Mouse (Mus musculus) urinary bladder, adult 18-20 months (tissue): ENCODE data around the gene Slu7.
A peak's percentile ranks its signal among the peaks of the same experiment; 100 is the strongest.

Experiments
- DNase-seq, 2 experiments: peaks; one replicate each; pipeline ENCODE4 v3.0.0; 2022; ENCODE audit warnings: low spot score in 2 of 2, mixed read lengths in 2 of 2

Slu7 gene

DNA sequence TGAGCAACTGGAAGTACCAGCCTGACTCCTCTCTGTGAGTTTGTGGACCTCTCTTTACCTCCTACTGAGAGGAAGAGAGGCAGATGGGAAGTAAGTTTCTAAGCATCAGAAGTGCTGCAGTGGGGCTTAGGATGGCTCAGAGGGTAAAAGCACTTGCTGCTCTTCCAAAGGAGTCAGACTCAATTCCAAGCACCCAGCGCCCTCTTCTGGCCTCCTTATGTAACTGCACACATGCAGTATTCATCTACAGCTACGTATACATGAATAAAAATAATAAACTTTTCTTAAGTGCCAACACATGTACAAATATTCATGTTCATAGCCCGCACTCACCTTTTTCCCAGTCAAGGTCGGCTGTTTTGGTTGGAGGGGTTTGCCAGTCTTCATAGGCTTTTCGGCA lies 9.2 kb upstream of the Slu7 start:
- DNase-seq, result no peak

DNA sequence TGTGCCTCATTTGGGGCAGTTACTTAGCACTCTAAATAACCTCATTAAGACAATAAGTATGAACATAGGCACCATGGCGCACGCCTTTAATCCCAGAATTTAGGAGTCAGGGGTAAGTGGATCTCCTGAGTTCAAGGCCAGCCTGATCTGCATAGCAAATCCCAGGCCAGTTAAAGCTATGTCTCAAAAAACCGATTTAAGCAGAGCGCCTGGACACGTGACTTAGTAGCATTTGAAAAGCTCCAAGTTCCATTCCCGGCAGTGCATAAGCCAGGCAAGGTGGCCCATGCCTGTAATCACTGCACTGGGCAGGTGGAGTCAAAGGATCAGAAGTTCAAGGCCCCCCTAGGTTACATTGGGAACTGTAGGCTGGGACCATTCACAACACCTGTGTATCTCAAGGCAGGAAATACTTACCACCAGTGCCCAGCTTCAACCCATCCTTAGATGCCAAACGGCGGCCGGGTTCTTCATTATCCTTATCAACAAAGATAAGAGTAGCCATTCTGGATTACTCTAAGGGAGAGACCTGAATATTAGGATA lies 8.3 kb upstream of the Slu7 start:
- no peak for DNase-seq

DNA sequence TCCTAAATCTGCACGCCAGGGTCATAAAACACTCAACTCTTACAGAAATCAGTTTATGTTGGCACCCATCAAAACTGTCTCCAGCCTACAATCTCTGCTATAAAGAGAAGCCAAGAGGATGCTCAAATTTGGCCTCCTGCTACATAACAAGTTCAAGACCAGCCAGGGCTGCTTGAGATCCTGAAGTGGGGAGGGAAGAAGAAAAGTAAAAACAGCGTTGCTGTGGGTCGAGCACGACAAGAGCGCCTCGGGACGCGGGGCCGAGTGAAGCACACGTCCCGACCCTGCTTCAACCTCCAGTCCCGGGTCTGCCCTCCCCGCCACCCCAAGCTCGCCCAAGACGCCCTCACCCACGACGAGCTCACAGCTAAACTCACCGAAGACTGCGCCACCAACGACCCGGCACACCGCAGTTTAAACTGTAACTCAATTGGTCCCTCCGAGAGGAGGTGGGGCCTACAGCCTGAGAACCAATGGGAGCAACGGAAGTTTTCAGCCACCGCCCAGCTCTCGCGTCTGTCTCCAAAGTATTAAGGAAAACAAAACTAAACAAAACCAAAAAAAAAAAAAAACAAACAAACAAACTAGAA lies 7.6 kb upstream of the Slu7 start, which contains the start of gene Pttg1:
TSS of gene Pttg1 (minus strand) at position 428 of the 590 bp plus-strand sequence.
- DNase-seq, result peak; percentile 45 to 73

- peak in 1 of 2 experiments; percentile 24 for DNase-seq
These were observed 7.1 kb upstream of the Slu7 start for GRCm38 (mm10) chr11:43426414-43426884.

GRCm38 (mm10) chr11:43434024-43434407 lies 472 bp downstream of the Slu7 start:
- DNase-seq, result no peak

- DNase-seq, result no peak
These were observed 7.6 kb downstream of the Slu7 start for GRCm38 (mm10) chr11:43441121-43441520.

DNA sequence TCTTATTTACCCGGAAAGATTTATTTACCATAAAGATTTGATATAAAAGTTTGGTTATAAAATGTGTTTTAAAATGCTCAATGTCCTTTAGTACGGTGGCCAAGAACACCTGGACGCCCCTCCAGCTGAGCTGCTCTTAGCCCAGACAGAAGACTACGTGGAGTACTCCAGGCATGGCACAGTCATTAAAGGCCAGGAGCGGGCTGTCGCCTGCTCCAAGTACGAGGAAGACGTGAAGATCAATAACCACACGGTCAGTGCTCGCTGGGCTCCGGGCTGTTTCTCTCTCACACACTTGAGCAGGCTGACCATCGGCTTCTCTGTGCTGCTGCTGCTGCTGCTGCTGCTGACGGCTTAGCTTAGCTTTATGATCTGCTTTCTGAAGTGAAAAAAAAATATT lies 9.6 kb downstream of the Slu7 start:
- no peak for DNase-seq

DNA sequence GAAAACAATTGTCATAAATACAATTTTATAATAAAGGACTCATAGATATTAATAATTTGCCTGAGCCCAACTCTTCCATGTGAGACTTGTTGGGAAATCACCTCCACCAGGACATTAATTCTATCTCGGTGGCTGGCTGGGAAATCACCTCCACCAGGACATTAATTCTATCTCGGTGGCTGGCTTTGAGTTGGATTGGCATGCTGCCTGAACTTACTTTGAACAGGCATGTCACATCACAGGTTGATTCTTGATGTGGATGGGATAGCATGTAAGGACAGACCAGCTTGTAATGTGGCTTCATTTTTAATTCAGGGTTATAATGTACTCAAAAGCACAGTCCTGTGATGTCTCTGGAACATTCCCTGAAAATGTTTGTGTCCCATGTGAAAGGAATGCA lies 16.4 kb downstream of the Slu7 start:
- no peak for DNase-seq

DNA sequence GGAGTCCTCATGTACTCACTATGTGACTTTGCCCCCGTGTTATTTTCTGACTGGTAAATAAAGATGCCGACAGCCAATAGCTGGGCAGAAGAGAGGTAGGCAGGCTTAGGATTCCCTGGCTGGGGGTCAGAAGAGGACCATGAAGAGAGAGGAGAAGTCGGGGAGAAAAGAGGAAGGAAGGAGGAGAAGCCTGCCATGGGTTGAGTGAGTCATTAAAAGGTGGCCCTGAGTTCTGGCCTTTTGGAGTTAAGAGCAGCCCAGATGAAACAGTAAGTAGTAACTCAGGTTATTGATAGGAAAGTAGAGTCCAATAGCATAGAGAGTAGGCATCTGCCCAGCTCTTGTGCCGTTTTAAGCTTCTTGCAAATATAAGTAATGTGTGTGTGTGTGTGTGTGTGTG lies 17.8 kb downstream of the Slu7 start:
- no peak for DNase-seq

DNA sequence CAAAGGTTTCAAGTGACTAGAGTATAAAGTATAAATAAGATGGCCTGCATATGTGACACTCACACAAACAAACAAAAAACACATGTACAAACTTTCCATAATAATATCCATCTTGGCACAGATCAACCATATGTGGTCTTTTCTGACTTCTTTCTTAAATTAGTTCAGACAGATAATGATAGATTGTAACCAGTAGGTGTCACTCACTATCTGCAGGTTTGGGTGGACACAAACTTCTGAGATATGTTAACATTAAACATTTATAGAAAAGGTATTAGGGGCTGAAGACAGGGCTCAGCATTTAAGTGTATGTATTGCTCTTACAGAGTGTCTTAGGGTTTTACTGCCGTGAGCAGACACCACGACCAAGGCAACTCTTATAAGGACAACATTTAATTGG lies 18.7 kb downstream of the Slu7 start:
- no peak for DNase-seq

GRCm38 (mm10) chr11:43463204-43463603 lies 29.7 kb downstream of the Slu7 start:
- no peak for DNase-seq

DNA sequence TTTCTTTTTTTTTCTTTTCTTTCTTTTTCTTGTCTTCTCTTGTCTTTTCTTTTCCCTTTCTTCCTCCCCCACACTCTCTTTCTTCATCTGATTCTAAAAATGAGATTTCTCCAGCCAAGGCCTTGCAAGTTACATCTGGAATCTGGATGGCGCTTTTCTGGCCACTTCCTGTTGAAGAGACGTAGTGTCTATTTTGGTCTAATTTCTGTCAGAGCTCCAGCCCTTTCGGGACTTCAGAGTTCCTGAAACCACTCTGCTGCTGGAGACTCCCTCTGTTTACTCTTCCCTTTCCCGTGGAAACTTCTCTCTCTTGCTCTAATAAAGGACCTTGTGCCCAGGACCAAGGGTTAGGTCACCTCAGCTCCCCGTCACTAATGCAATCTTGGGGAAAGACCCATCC lies 36.6 kb downstream of the Slu7 start:
- DNase-seq, result no peak

DNA sequence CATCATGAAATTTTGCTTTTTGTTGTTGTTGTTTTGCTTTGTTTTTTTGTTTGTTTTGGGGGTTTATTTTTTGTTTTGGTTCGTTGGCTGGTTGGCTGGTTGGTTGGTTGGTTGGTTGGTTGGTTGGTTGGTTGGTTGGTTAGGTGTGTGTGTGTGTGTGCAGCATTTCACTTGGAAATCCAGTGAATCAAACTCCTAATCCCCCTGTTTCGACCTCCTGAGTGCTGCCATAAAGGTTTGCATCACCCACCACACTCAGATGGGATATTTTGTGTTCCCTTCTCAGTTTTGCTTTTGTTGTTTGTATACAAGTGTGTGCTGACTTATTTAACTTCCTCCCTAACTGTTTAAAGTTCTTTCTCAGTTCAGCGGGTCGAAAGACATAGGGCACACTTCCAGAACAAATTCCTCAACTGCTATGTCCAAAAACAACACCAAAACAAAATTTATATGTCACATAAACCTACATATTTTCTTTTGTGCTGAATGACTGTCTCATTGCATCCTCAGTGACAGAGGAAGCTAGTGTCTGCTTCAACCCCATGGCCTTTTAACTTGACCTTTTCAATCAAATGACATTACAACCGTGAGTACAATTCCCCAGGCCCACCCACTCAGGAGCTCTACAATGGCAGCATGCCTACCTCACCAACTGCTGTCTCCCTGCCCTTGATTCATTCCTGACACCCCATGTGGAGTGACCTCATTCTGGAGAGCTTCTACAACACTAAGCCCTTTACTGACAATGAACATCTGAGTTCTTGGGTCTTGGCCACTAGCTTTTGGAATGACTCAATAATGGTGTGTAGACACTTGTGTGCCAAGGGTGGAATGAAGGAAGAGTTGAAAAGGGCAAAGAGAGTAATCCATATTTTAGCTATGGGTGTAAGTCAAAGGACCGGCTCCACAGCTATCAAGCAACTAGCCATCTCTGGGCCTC lies 37.6 kb downstream of the Slu7 start:
- no peak for DNase-seq

GRCm38 (mm10) chr11:43473115-43473514 lies 39.6 kb downstream of the Slu7 start:
- DNase-seq, result no peak

DNA sequence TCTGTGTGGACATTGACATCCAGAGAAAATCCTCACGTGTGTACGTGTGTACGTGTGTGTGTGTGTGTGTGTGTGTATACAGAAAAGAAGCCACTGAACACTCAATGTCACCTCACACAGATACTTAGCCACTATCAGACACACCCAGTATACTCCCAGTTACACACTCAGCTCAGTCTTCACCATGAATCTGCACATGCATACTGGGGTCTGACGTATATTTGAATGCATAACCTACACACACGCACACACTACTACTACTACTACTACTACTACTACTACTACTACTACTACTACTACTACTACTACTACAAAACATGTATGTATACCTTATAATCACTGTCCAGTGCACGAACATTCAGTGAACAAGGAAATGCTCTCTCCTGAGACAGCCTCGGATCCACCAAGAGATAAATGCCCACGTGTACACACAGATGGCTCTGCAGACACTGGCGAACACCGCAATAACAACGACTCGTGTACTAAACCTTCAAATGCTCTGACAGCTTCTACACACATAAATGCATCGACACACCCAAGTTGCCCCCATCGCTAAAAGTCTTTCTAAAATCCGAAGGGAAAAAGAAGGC lies 40.2 kb downstream of the Slu7 start:
- no peak for DNase-seq

DNA sequence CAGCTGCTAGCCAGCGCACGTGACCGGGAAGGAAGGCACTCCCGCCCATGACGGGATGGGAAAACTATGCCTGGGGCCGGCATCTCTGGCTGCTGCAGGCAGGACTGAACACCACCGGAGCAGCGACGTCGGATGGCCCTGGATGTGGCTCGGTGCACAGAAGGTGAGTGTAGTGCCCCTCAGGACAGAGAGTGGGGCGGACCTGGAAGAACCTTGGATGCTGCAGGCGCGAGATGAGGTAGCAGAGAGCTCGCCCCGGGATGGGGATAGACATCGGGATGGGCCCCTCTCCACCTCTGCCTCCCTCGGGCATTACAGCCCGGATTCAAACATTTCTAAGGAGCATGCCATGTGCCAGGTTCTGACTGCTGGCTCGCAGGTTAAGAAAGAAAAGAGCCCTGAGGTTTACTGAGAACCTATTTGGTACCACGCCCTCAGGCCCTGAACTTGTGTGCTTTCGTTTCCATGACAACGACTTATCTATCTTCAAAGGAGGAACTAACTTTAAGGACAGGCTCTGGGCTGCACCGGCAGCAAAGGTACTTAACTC lies 40.8 kb downstream of the Slu7 start, which contains the start of gene C1qtnf2:
TSS of gene C1qtnf2 (plus strand) at position 52 of the 550 bp plus-strand sequence.
- peak; percentile 26 to 34 for DNase-seq

DNA sequence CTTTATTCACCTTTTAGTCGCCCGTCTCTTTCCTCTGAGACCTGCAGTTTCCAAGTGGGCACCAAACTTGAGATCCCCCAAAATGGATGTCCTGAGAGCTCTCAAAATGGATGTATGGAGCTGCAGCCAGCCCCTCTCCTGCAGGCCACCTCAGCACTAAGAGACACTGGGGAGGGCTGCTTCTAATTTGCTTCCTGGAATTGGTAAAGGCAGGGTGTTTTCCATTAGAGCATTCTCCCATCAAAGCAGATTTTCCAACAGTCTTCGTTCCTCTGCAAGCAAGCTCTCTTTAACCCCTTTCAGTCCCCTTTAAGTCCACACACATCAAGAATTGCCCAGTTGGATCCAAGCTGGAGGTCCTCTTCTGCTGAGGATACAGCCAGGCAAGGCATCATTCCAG lies 45.8 kb downstream of the Slu7 start:
- DNase-seq, result no peak

DNA sequence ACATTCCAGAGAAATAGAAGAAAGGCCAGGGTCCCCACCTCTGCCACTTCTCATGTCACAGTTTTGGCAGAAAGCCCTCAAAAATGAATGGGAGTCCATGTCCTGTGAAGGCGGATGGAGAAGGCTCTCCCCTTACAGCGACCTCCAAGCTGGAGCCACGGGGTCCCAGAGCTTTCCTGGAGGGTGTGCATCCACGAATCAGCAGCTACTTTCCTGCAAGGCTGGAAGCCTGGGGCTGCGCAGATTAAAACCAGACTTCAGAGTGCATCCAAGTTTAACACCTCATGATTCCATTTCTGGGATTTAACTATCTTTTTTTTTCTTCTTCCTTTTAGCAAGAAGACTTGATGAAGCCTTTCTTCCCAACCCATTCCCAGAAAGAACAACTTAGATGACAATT lies 47.0 kb downstream of the Slu7 start:
- no peak for DNase-seq

DNA sequence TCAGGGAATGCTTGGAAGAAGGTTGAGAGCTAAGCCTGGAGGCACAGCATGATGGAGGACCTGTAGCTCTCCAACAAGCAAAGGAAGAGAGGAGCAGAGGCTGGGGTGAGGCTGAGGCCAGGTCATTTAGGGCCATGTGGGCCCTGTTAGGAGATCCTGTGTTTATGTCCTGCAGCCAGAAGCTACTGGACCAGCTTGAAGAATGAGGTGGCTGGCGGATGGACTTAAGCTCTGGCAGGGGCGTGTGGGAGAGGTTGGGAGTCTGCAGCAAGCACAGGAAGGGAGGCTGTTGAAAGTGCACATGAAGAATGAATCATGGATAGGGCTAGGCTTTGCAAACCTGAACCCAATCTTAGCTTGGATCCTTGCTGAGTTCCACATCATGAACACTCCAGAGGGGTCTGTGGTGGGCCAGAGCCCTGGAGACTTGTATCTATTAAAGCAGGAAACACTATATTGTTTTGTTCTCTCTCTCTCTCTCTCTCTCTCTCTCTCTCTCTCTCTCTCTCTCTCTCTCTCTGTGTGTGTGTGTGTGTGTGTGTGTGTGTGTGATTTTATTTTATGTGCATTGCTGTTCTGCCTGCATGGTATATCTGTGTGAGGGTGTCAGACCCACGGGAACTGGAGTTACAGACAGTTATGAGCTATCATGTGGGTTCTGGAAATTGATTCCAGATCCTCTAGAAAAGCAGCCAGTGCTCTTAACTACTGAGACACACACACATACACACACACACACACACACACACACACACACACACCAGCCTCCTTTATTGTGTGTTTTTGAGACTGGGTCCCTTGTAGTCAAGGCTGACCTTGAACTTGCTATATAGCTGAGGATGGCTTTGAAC lies 48.4 kb downstream of the Slu7 start:
- DNase-seq, result peak in 1 of 2 experiments; percentile 42

DNA sequence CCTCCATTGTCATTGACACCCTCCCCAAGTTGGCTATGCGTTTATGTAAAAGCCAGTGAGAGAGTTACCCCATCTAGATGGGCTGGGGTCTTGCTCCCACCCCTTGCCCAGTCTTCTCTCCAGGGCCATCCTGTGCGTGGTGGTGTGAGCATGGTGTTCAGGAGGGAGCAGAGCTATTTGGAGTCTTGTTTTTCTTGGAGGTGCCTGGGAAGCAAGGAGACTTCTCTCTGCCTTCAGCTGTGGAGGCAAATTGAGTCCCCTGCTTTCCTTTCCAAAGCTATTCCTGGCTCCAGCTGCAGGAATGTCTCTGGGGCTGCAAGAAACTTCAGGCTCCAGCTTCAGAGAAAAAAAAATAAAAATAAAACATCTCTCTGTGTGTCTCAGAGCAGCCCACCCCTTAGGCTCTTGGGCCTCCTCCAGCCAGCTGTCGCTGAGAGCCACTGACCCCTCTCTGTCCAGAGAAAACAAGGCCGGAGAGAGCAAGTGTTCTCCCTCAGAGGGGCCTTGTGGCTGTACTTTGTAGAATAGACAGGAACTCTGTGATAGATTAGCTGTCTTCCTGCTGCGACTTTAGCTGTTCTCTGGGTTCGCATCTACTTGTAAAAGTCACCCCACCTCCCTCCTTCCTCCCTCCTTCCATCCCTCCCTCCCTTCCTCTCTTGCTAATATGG lies 49.7 kb downstream of the Slu7 start:
- no peak for DNase-seq
